29 mouse cellular contexts compared by ENCODE assay signal in genomic region chr4:150114505-150115061, GRCm38 (mm10). TPM values are rescaled to one million over a fixed set of nuclear protein-coding genes. Genes with fewer than 3 reads are reported as not detected.
DNase-seq lines count a peak whose midpoint lies in the region; ATAC-seq and TF ChIP-seq lines count a peak whose summit lies in the region.
"Had no signal": no experiment of that assay in that cellular context is flagged by ENCODE, and none has a peak within 500 bp of the region (broad histone marks: within the 10 kb centered on the region; RNA-seq: fewer than 3 reads in every experiment).

No protein-coding gene starts in this region.

- no peak for ATAC-seq in forebrain, embryonic 13.5 days
- ATAC-seq in forebrain, embryonic 14.5 days, result no peak
- ATAC-seq: midbrain, embryonic 16.5 days; Patski had no signal

- TF ChIP-seq POLR2A in kidney, adult 2 months (IDR thresholded peaks at IDR 0.05; ENCODE audit: low read depth, low read length), result no peak

- no peak overlapping the region for H3K9ac ChIP-seq in forebrain, embryonic 13.5 days
- H3K9ac ChIP-seq in forebrain, embryonic 14.5 days (ENCODE audit: low read length), result no peak overlapping the region
- H3K9ac ChIP-seq: hindbrain, embryonic 15.5 days; limb, embryonic 15.5 days; liver, embryonic 15.5 days; lung, embryonic 15.5 days had no signal

- H3K27ac ChIP-seq in kidney, adult 2 months (ENCODE audit: insufficient read depth, low read depth, low read length), result no peak overlapping the region
- no peak overlapping the region for H3K27ac ChIP-seq in forebrain, embryonic 13.5 days
- H3K27ac ChIP-seq in forebrain, embryonic 14.5 days (ENCODE audit: low read depth, low read length), result no peak overlapping the region
- H3K27ac ChIP-seq: forebrain, embryonic 10.5 days; heart, embryonic 10.5 days; hindbrain, embryonic 15.5 days; limb, embryonic 15.5 days; liver, embryonic 15.5 days; lung, embryonic 15.5 days had no signal

- no peak overlapping the region for H3K4me2 ChIP-seq in forebrain, embryonic 13.5 days
- H3K4me2 ChIP-seq in forebrain, embryonic 14.5 days (ENCODE audit: low read length), result no peak overlapping the region
- H3K4me2 ChIP-seq: hindbrain, embryonic 15.5 days; limb, embryonic 15.5 days; liver, embryonic 15.5 days; lung, embryonic 15.5 days had no signal

- 60% methylated on average over 26 of the region's 26 CpGs for WGBS in kidney, adult 2 months
- 90% methylated on average over 26 of the region's 26 CpGs for WGBS in forebrain, embryonic 13.5 days
- 92% methylated on average over 26 of the region's 26 CpGs for WGBS in forebrain, embryonic 14.5 days

- peaks cover 8% of the 10 kb centered on the region; the same call in 1 of the 2 replicates for H3K4me1 ChIP-seq in kidney, adult 2 months (ENCODE audit: control insufficient read depth, insufficient read depth, low read length)
- peaks cover 5% of the 10 kb centered on the region; the same call in 1 of the 2 replicates for H3K4me1 ChIP-seq in forebrain, embryonic 13.5 days
- H3K4me1 ChIP-seq in forebrain, embryonic 14.5 days (ENCODE audit: control insufficient read depth, insufficient read depth, low read length), result 0 out of 2 replicates have a peak, but pooled peaks cover 4% of the 10 kb centered on the region
- H3K4me1 ChIP-seq: liver, embryonic 15.5 days had no signal

- peak; percentile 80 for DNase-seq in kidney, adult 2 months
- DNase-seq in kidney, postnatal 10 days, result no peak
- peak; percentile 62 to 72 for DNase-seq in kidney, adult 8-10 months
- DNase-seq in kidney, postnatal 36 days, result peak; percentile 71 to 75
- no peak for DNase-seq in neural tube, embryonic 10.5 days (ENCODE audit: extremely low spot score, low spot score)
- no peak for DNase-seq in forebrain, embryonic 14.5 days (ENCODE audit: low spot score)
- DNase-seq: adrenal gland, adult 2 months; cerebellum, adult 11 months; cerebellum, postnatal 10 days; heart, postnatal 4 days; layer of hippocampus, adult 9-11 months; left cerebral cortex, postnatal 4 days; lung, postnatal 36 days; thymus, adult 2 months had no signal

- H3K27me3 ChIP-seq in kidney, adult 2 months (replicated peaks; ENCODE audit: control insufficient read depth, insufficient read depth, low read length), result no peaks in the 10 kb centered on the region
- H3K27me3 ChIP-seq in forebrain, embryonic 13.5 days, result no peaks in the 10 kb centered on the region
- no peaks in the 10 kb centered on the region for H3K27me3 ChIP-seq in forebrain, embryonic 14.5 days (replicated peaks; ENCODE audit: control insufficient read depth, insufficient read depth, low read length)
- H3K27me3 ChIP-seq: hindbrain, embryonic 15.5 days; limb, embryonic 15.5 days; liver, embryonic 15.5 days; lung, embryonic 15.5 days; Patski had no signal

- no peak for TF ChIP-seq CTCF in kidney, adult 2 months (conservative IDR thresholded peaks at IDR 0.05; ENCODE audit: insufficient read depth, insufficient read length, low read depth, low read length)

- H3K9me3 ChIP-seq in forebrain, embryonic 13.5 days (replicated peaks), result no peaks in the 10 kb centered on the region
- H3K9me3 ChIP-seq in forebrain, embryonic 14.5 days (replicated peaks; ENCODE audit: control insufficient read depth, low read length), result no peaks in the 10 kb centered on the region
- H3K9me3 ChIP-seq: forebrain, embryonic 10.5 days; G1E; heart, embryonic 10.5 days; hindbrain, embryonic 15.5 days; limb, embryonic 15.5 days; liver, embryonic 15.5 days; lung, embryonic 15.5 days had no signal

- H3K4me3 ChIP-seq in kidney, adult 2 months (ENCODE audit: insufficient read depth, low read depth, low read length), result no peak overlapping the region
- H3K4me3 ChIP-seq in forebrain, embryonic 13.5 days, result no peak overlapping the region
- no peak overlapping the region for H3K4me3 ChIP-seq in forebrain, embryonic 14.5 days (ENCODE audit: low read depth, low read length)
- H3K4me3 ChIP-seq: forebrain, embryonic 10.5 days; heart, embryonic 10.5 days; hindbrain, embryonic 15.5 days; limb, embryonic 15.5 days; liver, embryonic 15.5 days; lung, embryonic 15.5 days; myocyte had no signal

- H3K36me3 ChIP-seq in kidney, adult 2 months (ENCODE audit: control insufficient read depth, insufficient read depth, low read length), result no peaks in the 10 kb centered on the region
- H3K36me3 ChIP-seq in forebrain, embryonic 13.5 days (ENCODE audit: poor library complexity, severe bottlenecking), result no peaks in the 10 kb centered on the region
- no peaks in the 10 kb centered on the region for H3K36me3 ChIP-seq in forebrain, embryonic 14.5 days (ENCODE audit: control insufficient read depth, insufficient read depth, low read length)
- H3K36me3 ChIP-seq: forebrain, embryonic 10.5 days; G1E; heart, embryonic 10.5 days; hindbrain, embryonic 15.5 days; limb, embryonic 15.5 days; liver, embryonic 15.5 days; lung, embryonic 15.5 days had no signal

RNA-seq across cellular contexts. Expression of gene Slc2a5, which starts 4.5 kb away (rescaled TPM):
- polyA plus RNA-seq in kidney, adult 2 months (2012; rRNA removed), result 181 and 266 TPM in 2 replicates
- 1.7 and 1.9 TPM in 2 replicates for polyA plus RNA-seq in forebrain, embryonic 13.5 days (2015; fragmentation: Nextera tagmentation; extraction: Ambion mirVana)
- 2.3 and 3.2 TPM in 2 replicates for polyA plus RNA-seq in forebrain, embryonic 14.5 days (2014; fragmentation: Nextera tagmentation; extraction: Ambion mirVana)
- polyA plus RNA-seq: G1E, Patski had no signal

RNA-seq across cellular contexts. Expression of gene Gpr157, which starts 27.4 kb away (rescaled TPM):
- polyA plus RNA-seq in kidney, adult 2 months (2012; rRNA removed), result 0.76 and 1.2 TPM in 2 replicates
- polyA plus RNA-seq in forebrain, embryonic 13.5 days (2015; fragmentation: Nextera tagmentation; extraction: Ambion mirVana), result 0.08 and 0.19 TPM in 2 replicates
- polyA plus RNA-seq in forebrain, embryonic 14.5 days (2014; fragmentation: Nextera tagmentation; extraction: Ambion mirVana), result 0.05 and 0.06 TPM in 2 replicates

RNA-seq across cellular contexts. Expression of gene Slc2a7, which starts 34.2 kb away (rescaled TPM):
- polyA plus RNA-seq in kidney, adult 2 months (2012; rRNA removed), result 0.64 and 1.3 TPM in 2 replicates
- polyA plus RNA-seq in forebrain, embryonic 13.5 days (2015; fragmentation: Nextera tagmentation; extraction: Ambion mirVana), result not detected in 2 replicates
- not detected in 2 replicates for polyA plus RNA-seq in forebrain, embryonic 14.5 days (2014; fragmentation: Nextera tagmentation; extraction: Ambion mirVana)
- polyA plus RNA-seq: adrenal gland, adult 2 months; embryonic facial prominence, embryonic 11.5 days; forebrain, embryonic 10.5 days; G1E; gonadal fat pad, adult 2 months; heart, embryonic 10.5 days; heart, embryonic 16.5 days; hindbrain, embryonic 15.5 days; limb, embryonic 15.5 days; lung, embryonic 15.5 days; midbrain, embryonic 16.5 days; myocyte; neural tube, embryonic 14.5 days; Patski had no signal

Comparison
In these comparisons a context has a peak if more than half of its experiments do, and no peak if none do; other contexts are left out.
1. DNase-seq: peak in kidney, adult 2 months (single experiment), kidney, adult 8-10 months (2 of 2) and kidney, postnatal 36 days (2 of 2); none in kidney, postnatal 10 days (single experiment), neural tube, embryonic 10.5 days (single experiment) and forebrain, embryonic 14.5 days (single experiment).
2. RNA of gene Slc2a5, which starts 4.5 kb away (polyA plus RNA-seq): 181 to 266 TPM in kidney, adult 2 months; 2.3 to 3.2 TPM in forebrain, embryonic 14.5 days and 1.7 to 1.9 TPM in forebrain, embryonic 13.5 days; every median in the first group is over 10 times any median in the second.